Mouse (Mus musculus) C2C12 (cell line): ENCODE results near the gene Dusp1.

ENCODE experiments used
- CEBPB ChIP-seq: IDR thresholded peaks from one replicate; pipeline ENCODE4 v1.6.1; 2011; ENCODE audit warnings: low read depth, mild to moderate bottlenecking, control low read depth, moderate library complexity
- CTCF ChIP-seq: IDR thresholded peaks from one replicate; pipeline ENCODE4 v1.5.1; 2011; ENCODE audit not compliant: control insufficient read depth, insufficient read depth, insufficient read length

DNA sequence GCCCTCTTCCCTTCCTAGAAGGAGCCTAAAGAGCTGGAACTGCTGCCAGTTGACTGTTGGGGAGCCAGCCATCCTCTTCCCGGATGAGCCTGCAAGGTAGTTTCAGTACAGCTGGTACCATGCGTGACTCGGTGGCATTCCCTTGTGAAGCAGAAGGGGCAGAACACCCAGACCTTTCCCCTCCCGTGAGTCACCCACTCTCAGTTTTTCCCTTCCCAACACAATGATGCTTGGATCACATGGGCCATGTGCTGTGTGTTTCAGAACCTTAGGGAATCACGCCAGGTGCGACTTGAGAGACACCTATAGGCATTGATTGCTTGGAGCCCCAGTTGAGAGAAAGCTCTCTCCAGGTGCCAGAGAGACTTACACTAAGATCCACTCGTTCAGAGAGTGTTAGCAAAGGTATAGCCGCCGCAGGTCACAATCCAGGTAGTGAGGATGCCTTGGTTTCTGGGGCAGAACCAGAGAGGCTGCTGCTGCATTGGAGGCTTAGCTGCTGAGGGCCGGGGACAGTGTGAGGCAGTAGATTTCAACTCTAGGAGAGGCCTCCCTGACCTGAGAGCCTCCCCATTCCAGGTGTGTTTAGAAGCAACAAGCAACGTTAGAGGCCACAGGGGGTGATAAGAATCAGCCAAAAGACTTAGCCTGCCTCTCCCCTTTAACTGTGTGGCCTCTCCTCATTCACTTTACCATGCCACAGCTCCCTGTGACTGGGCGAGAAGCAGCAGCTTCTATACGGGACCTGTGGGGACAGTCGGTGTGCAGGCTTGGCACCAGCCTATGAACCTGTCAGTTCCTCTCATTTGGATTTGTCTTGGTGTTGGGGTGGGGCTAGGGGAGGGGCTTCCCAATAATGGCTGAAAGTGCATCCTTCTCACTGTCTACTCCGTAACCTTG is 51.5 kb downstream of the Dusp1 start:
- TF ChIP-seq CTCF (no peak), CEBPB (no peak)
